Mouse (Mus musculus): ENCODE data around the gene Rnf224. TPM values are rescaled to one million over a fixed set of nuclear protein-coding genes. Genes with fewer than 3 reads are reported as not detected.

Gene Rnf224
- not detected in 2 replicates for polyA plus RNA-seq (2014; fragmentation: Nextera tagmentation; extraction: Ambion mirVana)

- H3K4me3 ChIP-seq (ENCODE audit: low read depth, low read length): no peak within 1 kb of the TSS
- no peak within 1 kb of the TSS for H3K27ac ChIP-seq (ENCODE audit: low read depth, low read length)
- DNase-seq (ENCODE audit: low spot score): no peak
- H3K9ac ChIP-seq (ENCODE audit: low read length): no peak within 1 kb of the TSS
- peaks cover 8% of the 10 kb centered on the region for H3K4me1 ChIP-seq (ENCODE audit: control insufficient read depth, insufficient read depth, low read length)
- H3K4me2 ChIP-seq (ENCODE audit: low read depth): no peak within 1 kb of the TSS
- ATAC-seq (ENCODE audit: insufficient read depth, low FRiP score, low TSS enrichment): no peak
- no peaks in the 10 kb centered on the region for H3K36me3 ChIP-seq (ENCODE audit: control insufficient read depth, insufficient read depth, low read length)
- 42% methylated on average over 8 of the region's 8 CpGs for WGBS
- no peaks in the 10 kb centered on the region for H3K9me3 ChIP-seq (ENCODE audit: control insufficient read depth, low read length)
- H3K27me3 ChIP-seq (ENCODE audit: control insufficient read depth, insufficient read depth, low read length): peaks cover 7% of the 10 kb centered on the region
Measured at GRCm38 (mm10) chr2:25236614-25237013, at the start of gene Rnf224. Gene Rnf224 (minus strand): TSS chr2:25236787.

DNA sequence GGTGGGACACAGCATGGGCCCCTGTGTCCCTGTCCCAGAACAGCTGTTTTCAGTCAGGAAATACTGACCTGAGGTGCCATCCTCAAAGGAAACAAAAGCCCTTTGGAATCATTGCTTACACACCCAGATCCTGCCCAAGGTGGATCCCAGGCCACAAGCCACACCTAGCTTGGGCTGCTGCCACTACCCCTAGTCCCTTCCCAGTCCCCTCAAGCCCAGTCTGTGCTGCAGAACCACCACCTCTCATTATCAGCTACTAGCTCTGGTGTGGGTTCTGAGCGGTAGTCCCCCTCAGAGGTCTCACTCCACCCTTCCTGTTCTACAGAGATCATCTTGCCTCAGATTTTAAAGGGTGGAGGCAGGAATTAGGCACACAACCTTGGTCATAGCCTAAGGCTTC is 49.7 kb upstream of the Rnf224 start:
- Histone ChIP-seq H3K27ac (ENCODE audit: low read depth, low read length) (no peak overlapping the region), H3K4me3 (ENCODE audit: low read depth, low read length) (no peak overlapping the region), H3K4me1 (ENCODE audit: control insufficient read depth, insufficient read depth, low read length) (no peaks in the 10 kb centered on the region), H3K9me3 (ENCODE audit: control insufficient read depth, low read length) (no peaks in the 10 kb centered on the region), H3K9ac (ENCODE audit: low read length) (no peak overlapping the region), H3K27me3 (ENCODE audit: control insufficient read depth, insufficient read depth, low read length) (peaks cover 37% of the 10 kb centered on the region), H3K4me2 (ENCODE audit: low read depth) (no peak overlapping the region), H3K36me3 (ENCODE audit: control insufficient read depth, insufficient read depth, low read length) (peaks cover 17% of the 10 kb centered on the region)
- WGBS: 93% methylated on average over 1 of the region's 1 CpGs
- DNase-seq (ENCODE audit: low spot score) (no peak), ATAC-seq (ENCODE audit: insufficient read depth, low FRiP score, low TSS enrichment) (no peak)

GRCm38 (mm10) chr2:25285551-25285950 is 49.0 kb upstream of the Rnf224 start:
- ATAC-seq (ENCODE audit: insufficient read depth, low FRiP score, low TSS enrichment) (no peak), DNase-seq (ENCODE audit: low spot score) (no peak)
- no peak overlapping the region for H3K27ac ChIP-seq (ENCODE audit: low read depth, low read length)
- no peaks in the 10 kb centered on the region for H3K4me1 ChIP-seq (ENCODE audit: control insufficient read depth, insufficient read depth, low read length)
- peaks cover 23% of the 10 kb centered on the region for H3K36me3 ChIP-seq (ENCODE audit: control insufficient read depth, insufficient read depth, low read length)
- no peak overlapping the region for H3K4me2 ChIP-seq (ENCODE audit: low read depth)
- peaks cover 30% of the 10 kb centered on the region for H3K27me3 ChIP-seq (ENCODE audit: control insufficient read depth, insufficient read depth, low read length)
- H3K9me3 ChIP-seq (ENCODE audit: control insufficient read depth, low read length): no peaks in the 10 kb centered on the region
- no peak overlapping the region for H3K4me3 ChIP-seq (ENCODE audit: low read depth, low read length)
- no peak overlapping the region for H3K9ac ChIP-seq (ENCODE audit: low read length)
- WGBS: 94% methylated on average over 2 of the region's 2 CpGs

DNA sequence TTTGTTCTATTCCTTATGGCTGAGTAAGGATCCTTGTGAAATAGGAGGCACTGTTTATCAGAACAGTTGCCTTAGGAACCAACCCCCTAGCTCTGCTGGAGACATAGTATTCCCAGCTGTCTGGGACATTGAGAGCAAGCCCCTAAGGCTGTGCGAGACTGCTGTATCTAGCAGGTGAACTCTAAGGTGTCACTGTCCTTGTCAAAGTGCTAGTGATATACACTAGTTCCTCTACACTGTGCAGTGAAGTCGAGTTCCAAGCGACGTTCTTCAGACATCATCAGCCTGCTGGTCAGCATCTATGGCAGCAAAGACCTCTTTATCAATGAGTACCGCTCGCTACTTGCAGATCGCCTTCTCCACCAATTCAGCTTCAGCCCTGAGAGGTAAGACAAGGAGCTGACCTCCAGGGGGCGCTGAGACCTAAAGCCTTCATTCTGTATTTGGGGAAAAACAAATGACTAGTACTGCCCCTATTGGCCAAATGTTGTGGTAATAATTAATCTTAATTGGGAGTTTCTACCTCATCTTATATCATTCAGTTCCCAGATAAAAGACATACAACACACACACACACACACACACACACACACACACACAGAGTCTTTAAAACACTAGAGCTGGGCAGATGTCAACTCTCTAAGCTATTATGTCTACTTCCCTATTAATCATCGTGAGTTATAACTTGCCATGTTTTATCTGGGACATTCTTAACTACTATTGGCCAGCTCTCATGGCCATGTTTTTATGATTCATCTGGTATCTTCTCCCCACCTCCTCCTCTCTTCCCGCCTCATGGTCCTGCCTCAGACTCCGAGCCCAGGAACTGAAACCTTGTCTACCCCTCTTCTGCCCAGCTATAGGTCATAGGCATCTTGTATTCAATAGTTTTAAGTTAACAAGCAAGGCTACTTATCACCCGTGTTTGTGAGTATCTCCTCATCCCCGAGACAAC is 42.6 kb upstream of the Rnf224 start:
- H3K27ac ChIP-seq (ENCODE audit: low read depth, low read length): no peak overlapping the region
- H3K9me3 ChIP-seq (ENCODE audit: control insufficient read depth, low read length): no peaks in the 10 kb centered on the region
- 67% methylated on average over 13 of the region's 13 CpGs for WGBS
- DNase-seq (ENCODE audit: low spot score) (peak; percentile 81), ATAC-seq (ENCODE audit: insufficient read depth, low FRiP score, low TSS enrichment) (no peak)
- peaks cover 28% of the 10 kb centered on the region for H3K36me3 ChIP-seq (ENCODE audit: control insufficient read depth, insufficient read depth, low read length)
- H3K4me3 ChIP-seq (ENCODE audit: low read depth, low read length): no peak overlapping the region
- H3K4me2 ChIP-seq (ENCODE audit: low read depth): no peak overlapping the region
- H3K9ac ChIP-seq (ENCODE audit: low read length): no peak overlapping the region
- H3K27me3 ChIP-seq (ENCODE audit: control insufficient read depth, insufficient read depth, low read length): no peaks in the 10 kb centered on the region
- no peaks in the 10 kb centered on the region for H3K4me1 ChIP-seq (ENCODE audit: control insufficient read depth, insufficient read depth, low read length)

DNA sequence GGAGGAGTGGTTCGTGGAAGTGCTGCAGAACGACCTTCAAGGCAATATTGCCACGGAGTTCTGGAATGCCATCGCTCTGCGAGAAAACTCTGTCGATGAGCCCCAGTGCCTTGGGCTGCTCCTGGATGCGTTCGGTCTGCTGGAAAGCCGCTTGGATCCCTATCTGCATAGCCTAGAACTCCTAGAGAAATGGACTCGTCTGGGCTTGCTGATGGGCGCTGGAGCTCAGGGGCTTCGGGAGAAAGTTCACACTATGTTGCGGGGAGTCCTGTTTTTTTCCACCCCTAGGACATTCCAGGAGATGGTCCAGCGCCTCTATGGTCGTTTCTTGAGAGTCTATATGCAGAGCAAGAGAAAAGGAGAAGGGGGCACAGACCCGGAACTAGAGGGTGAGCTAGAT is 36.4 kb upstream of the Rnf224 start:
- H3K36me3 ChIP-seq (ENCODE audit: control insufficient read depth, insufficient read depth, low read length): peaks cover 8% of the 10 kb centered on the region
- H3K9ac ChIP-seq (ENCODE audit: low read length): peak overlapping the region; percentile 70
- H3K4me2 ChIP-seq (ENCODE audit: low read depth): peak overlapping the region; percentile 92
- peaks cover 17% of the 10 kb centered on the region for H3K4me1 ChIP-seq (ENCODE audit: control insufficient read depth, insufficient read depth, low read length)
- no peaks in the 10 kb centered on the region for H3K9me3 ChIP-seq (ENCODE audit: control insufficient read depth, low read length)
- ATAC-seq (ENCODE audit: insufficient read depth, low FRiP score, low TSS enrichment) (no peak), DNase-seq (ENCODE audit: low spot score) (no peak)
- WGBS: 40% methylated on average over 16 of the region's 16 CpGs
- H3K27me3 ChIP-seq (ENCODE audit: control insufficient read depth, insufficient read depth, low read length): no peaks in the 10 kb centered on the region
- H3K4me3 ChIP-seq (ENCODE audit: low read depth, low read length): peak overlapping the region; percentile 87
- no peak overlapping the region for H3K27ac ChIP-seq (ENCODE audit: low read depth, low read length)

GRCm38 (mm10) chr2:25272515-25272914 is 35.9 kb upstream of the Rnf224 start:
- no peak for DNase-seq (ENCODE audit: low spot score)
- Histone ChIP-seq H3K36me3 (ENCODE audit: control insufficient read depth, insufficient read depth, low read length) (peaks cover 5% of the 10 kb centered on the region), H3K9ac (ENCODE audit: low read length) (peak overlapping the region; percentile 70), H3K9me3 (ENCODE audit: control insufficient read depth, low read length) (no peaks in the 10 kb centered on the region), H3K27ac (ENCODE audit: low read depth, low read length) (peak overlapping the region; percentile 31; the same call in 1 of the 2 replicates), H3K4me3 (ENCODE audit: low read depth, low read length) (peak overlapping the region; percentile 87), H3K4me2 (ENCODE audit: low read depth) (peak overlapping the region; percentile 92), H3K27me3 (ENCODE audit: control insufficient read depth, insufficient read depth, low read length) (no peaks in the 10 kb centered on the region), H3K4me1 (ENCODE audit: control insufficient read depth, insufficient read depth, low read length) (peaks cover 17% of the 10 kb centered on the region)
- WGBS: under 1% methylated on average over 29 of the region's 29 CpGs
- peak; percentile 51 for ATAC-seq (ENCODE audit: insufficient read depth, low FRiP score, low TSS enrichment)

DNA sequence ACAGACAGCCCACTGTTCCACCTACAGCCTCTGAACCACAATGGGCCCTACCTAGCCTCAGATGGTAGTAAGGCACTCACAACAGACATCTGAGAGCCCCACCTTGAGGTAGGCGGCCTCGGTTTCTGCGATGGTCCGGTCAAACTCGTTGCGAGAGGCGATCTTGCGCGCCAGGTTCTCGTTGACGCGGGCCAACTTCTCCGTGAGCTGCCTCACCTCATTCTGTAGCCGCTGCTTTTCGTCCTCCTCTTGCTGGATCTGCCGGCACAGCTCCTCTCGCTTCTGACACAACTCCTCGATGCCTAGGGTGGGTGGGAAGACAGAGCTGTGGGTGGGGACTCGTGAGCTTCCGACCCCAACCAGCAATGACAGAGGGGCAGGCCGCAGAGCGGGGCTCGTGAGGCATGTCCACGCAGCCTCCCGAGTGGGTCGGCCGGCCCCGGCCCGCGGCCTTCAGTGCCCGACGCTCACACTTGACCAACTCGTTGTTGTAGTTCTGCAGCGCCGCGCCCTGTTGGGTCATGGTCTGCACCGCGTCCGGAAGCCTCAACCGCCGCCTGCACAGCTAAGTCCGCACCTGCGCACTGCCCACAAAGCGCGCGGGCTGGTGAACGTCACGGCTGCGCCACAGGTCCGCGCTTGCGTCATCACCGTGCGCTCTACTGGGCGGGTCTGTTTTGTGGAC is 35.4 kb upstream of the Rnf224 start, which contains the start of the genes Ssna1 and Anapc2:
Gene Ssna1 (minus strand): TSS at position 612 of the 685 bp plus-strand sequence.
Gene Anapc2 (plus strand): TSS at position 652 of the 685 bp plus-strand sequence.
- Histone ChIP-seq H3K4me1 (ENCODE audit: control insufficient read depth, insufficient read depth, low read length) (peaks cover 17% of the 10 kb centered on the region), H3K9ac (ENCODE audit: low read length) (peak within 1 kb of the TSS; percentile 70), H3K27ac (ENCODE audit: low read depth, low read length) (peak within 1 kb of the TSS; percentile 31; the same call in 1 of the 2 replicates), H3K4me3 (ENCODE audit: low read depth, low read length) (peak within 1 kb of the TSS; percentile 87), H3K27me3 (ENCODE audit: control insufficient read depth, insufficient read depth, low read length) (no peaks in the 10 kb centered on the region), H3K9me3 (ENCODE audit: control insufficient read depth, low read length) (no peaks in the 10 kb centered on the region), H3K4me2 (ENCODE audit: low read depth) (peak within 1 kb of the TSS; percentile 92), H3K36me3 (ENCODE audit: control insufficient read depth, insufficient read depth, low read length) (peaks cover 5% of the 10 kb centered on the region)
- WGBS: under 1% methylated on average over 55 of the region's 55 CpGs
- peak; percentile 97 for ATAC-seq (ENCODE audit: insufficient read depth, low FRiP score, low TSS enrichment)
- DNase-seq (ENCODE audit: low spot score): peak; percentile 99

GRCm38 (mm10) chr2:25267746-25268309 is 31.2 kb upstream of the Rnf224 start:
- H3K4me1 ChIP-seq (ENCODE audit: control insufficient read depth, insufficient read depth, low read length): peaks cover 24% of the 10 kb centered on the region
- ATAC-seq (ENCODE audit: insufficient read depth, low FRiP score, low TSS enrichment): no peak
- peaks cover 15% of the 10 kb centered on the region for H3K27me3 ChIP-seq (ENCODE audit: control insufficient read depth, insufficient read depth, low read length)
- H3K4me3 ChIP-seq (ENCODE audit: low read depth, low read length): no peak overlapping the region
- H3K9ac ChIP-seq (ENCODE audit: low read length): no peak overlapping the region
- H3K36me3 ChIP-seq (ENCODE audit: control insufficient read depth, insufficient read depth, low read length): no peaks in the 10 kb centered on the region
- WGBS: 80% methylated on average over 4 of the region's 4 CpGs
- H3K27ac ChIP-seq (ENCODE audit: low read depth, low read length): no peak overlapping the region
- H3K9me3 ChIP-seq (ENCODE audit: control insufficient read depth, low read length): no peaks in the 10 kb centered on the region
- DNase-seq (ENCODE audit: low spot score): no peak
- H3K4me2 ChIP-seq (ENCODE audit: low read depth): no peak overlapping the region

Data from neural tube, embryonic 11.5 days (tissue).